17 mouse cellular contexts compared by ENCODE assay signal in genomic region chr2:119699962-119700361, GRCm38 (mm10).
"Had no signal": no experiment of that assay in that cellular context is flagged by ENCODE, and none has a peak within 500 bp of the region (broad histone marks: within the 10 kb centered on the region; RNA-seq: fewer than 3 reads in every experiment).

No protein-coding gene starts in this region.

- H3K27ac ChIP-seq: neural tube, embryonic 12.5 days; neural tube, embryonic 13.5 days; neural tube, embryonic 15.5 days; stomach, embryonic 15.5 days; stomach, postnatal 0 days had no signal

- H3K4me3 ChIP-seq: neural tube, embryonic 12.5 days; neural tube, embryonic 13.5 days; neural tube, embryonic 15.5 days; stomach, embryonic 15.5 days had no signal

- DNase-seq: retina, postnatal 1 day; right cerebral cortex, adult 18-20 months; right cerebral cortex, postnatal 14 days; right cerebral cortex, postnatal 25 days; right cerebral cortex, postnatal 4 days; spleen, adult 18-20 months; thymus, adult 18-20 months; thymus, adult 2 months; thymus, postnatal 14 days; thymus, postnatal 25 days; thymus, postnatal 36 days; thymus, postnatal 4 days had no signal
